Mouse (Mus musculus) frontal cortex, postnatal 36 days (tissue): Measurements from ENCODE around the gene Pcna.

Experiments
- DNase-seq, 2 experiments: peaks; one replicate each; pipeline ENCODE4 v3.0.0; 2022; ENCODE audit warnings: low spot score in 2 of 2

Pcna gene

DNA sequence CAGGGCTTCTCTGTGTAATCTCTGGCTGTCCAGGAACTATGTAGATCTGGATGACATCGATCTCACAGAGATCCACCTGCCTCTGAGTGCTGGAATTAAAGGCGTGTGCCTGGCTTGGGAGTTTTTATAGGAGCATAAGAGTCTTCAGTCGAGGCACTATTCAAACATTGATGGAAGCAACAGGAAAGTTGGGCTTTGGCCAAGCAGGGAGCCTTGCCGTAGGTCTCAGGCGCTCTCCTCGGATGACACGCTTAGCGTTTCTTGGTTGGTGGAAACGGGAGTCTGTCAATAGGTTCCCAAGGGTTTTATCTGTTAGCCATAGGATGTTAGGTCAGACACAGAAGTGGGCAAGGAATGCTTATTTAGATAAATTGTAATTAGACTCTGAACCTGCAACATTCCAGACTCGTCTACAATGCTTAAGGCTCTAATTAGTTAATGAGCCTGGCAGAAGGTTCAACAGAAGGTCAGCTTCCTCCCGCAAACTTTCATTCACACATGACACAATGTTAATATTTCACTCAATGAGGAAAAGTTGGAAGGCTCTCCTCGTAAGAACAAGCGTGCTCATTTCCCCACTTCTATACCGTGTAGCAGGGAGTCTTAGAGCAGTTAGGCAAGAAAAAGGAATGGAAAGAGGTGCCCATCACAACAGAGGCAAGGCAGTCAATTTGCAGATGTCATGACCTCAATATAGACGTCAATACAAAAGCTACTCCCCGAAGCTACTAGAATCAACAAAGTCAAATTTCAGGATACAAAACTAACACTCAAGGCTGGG is 18.9 kb downstream of the Pcna start:
- DNase-seq, result no peak

GRCm38 (mm10) chr2:132232413-132232945 is 20.6 kb downstream of the Pcna start:
- DNase-seq, result no peak

DNA sequence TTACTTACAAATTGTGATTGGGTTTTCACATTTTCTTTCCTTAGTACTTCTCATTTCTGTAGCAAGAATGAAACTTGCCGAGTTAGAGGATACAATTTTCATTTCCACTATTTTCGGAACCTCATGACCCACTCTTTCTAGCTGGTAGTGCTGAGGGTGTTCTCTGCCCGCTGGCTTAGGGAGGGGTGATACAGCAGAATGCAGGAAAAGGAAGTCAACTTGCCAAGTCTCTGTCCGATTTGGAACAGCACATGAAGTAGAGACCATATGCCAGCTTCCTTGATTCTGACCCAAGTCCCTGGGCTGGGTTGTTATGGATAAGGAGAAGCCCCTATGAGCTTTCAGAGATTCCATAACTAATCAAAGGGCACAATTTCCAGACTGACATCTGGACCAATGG is 28.8 kb downstream of the Pcna start:
- peak in 1 of 2 experiments; percentile 15 for DNase-seq

- peak; percentile 37 to 55 for DNase-seq
Observed at GRCm38 (mm10) chr2:132221611-132222073, 31.5 kb downstream of the Pcna start.

- DNase-seq, result no peak
Observed at GRCm38 (mm10) chr2:132211995-132212656, 41.0 kb downstream of the Pcna start.

GRCm38 (mm10) chr2:132210806-132211312 is 42.3 kb downstream of the Pcna start:
- no peak for DNase-seq

- no peak for DNase-seq
Observed at GRCm38 (mm10) chr2:132208246-132208881, 44.8 kb downstream of the Pcna start.

- DNase-seq, result no peak
Observed at GRCm38 (mm10) chr2:132206316-132206881, 46.7 kb downstream of the Pcna start.

GRCm38 (mm10) chr2:132205549-132205948 is 47.6 kb downstream of the Pcna start:
- no peak for DNase-seq

DNA sequence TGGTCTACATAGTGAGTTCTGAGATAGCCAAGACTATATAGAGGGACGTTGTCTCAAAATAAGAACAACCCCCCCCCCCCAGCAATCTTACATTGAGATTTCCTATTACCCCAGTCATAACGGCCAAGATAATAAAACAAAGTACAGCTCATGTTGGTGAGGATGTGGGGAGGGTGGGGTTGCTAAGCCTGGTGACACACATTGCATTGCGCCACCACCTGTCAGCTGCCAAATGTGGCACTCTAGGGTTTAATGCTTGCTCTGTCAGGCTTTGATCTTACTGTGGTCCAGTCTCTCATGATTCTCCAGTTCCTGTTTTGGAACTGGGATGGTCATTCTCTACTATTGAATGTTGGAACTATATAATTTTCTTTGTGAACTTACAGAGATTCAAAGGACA is 49.3 kb downstream of the Pcna start:
- no peak for DNase-seq

DNA sequence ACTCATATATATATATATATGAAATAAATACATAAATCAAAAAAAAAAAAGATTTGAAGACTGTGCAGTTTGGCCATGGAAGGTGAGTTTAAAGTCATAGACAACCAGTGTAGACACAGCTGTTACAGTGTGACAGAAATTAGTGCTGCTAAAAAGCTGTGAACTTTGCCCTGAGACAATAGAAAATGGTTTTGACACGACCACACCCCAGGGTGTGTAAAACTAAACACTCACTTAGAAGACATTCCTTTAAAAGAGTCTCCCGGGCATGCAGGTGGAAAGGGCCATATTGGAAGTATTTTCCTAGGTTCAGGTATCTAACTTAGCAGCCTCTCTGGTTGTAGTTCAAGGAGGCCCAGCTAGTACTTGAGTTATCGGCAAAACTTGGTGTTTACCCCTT is 49.9 kb downstream of the Pcna start:
- no peak for DNase-seq
